Mouse (Mus musculus): ENCODE measurements around the gene Phc2. TPM values are rescaled to one million over a fixed set of nuclear protein-coding genes. Genes with fewer than 3 reads are reported as not detected.

The Phc2 gene
- total and polyA plus RNA-seq, 3 experiments = 23.7 to 65.5 TPM; not detected in 1

DNA sequence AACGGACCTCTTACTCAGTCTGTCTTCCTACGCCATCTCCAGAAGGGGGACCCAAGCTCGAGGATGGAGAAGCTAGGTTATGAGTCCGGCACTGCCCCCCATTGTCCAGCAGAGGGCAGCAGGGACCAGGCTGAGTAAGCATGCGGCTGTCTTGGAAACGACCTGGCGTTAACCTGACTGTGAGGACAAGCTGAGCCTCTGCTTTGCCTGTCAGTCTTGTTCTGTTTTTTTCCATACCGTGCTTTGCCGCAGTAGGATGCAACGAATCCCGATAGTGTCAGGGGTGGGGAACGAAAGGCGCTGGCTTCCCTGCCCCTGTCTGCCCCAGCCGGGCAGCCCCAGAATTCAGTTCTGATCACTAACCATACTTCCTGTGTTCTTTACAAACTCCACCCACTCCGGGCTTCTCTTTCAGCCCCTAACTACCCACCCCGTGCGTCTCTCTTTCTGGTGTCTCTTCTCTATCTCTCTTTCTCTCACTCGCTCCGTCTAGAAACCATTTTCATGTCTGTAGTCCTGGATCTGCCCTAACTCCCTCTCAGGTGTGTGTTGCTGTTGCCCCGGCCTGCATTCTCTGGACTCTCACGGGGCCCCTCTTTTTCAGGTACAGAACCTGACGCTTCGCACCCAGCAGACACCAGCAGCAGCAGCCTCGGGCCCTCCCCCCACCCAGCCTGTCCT is 57.1 kb downstream of the Phc2 start:
- Histone ChIP-seq H3K4me1 (ENCODE audit: control insufficient read depth in 1 of 2, insufficient read depth in 2 of 2, low read length in 2 of 2) (peaks cover 0 to 19% of the 10 kb centered on the region in 2 experiments; a peak in 3 of 4 replicates), H3K27ac (ENCODE audit: control insufficient read depth, low read depth, low read length) (peak overlapping the region; percentile 77), H3K9me3 (replicated peaks; ENCODE audit: insufficient read depth, low read length) (no peaks in the 10 kb centered on the region), H3K36me3 (ENCODE audit: control insufficient read depth in 1 of 2, insufficient read depth in 2 of 2, low read length in 2 of 2) (peaks cover 0 to 8% of the 10 kb centered on the region in 2 experiments; a peak in 2 of 4 replicates), H3K9ac (ENCODE audit: control insufficient read depth, low read depth, low read length, poor library complexity, severe bottlenecking) (peak overlapping the region; percentile 85), H3K4me3 (ENCODE audit: control insufficient read depth in 1 of 2, insufficient read depth in 1 of 2, low read depth in 2 of 2, low read length in 2 of 2) (peak overlapping the region; percentile 71 to 87), H3K27me3 (ENCODE audit: control insufficient read depth in 1 of 2, insufficient read depth in 2 of 2, low read length in 2 of 2) (no peaks in the 10 kb centered on the region), H3K79me2 (ENCODE audit: control insufficient read depth, insufficient read depth, low read length, poor library complexity) (peaks cover 5% of the 10 kb centered on the region; the same call in 1 of the 2 replicates)
- peak; percentile 96 for DNase-seq (ENCODE audit: low read depth, low spot score)
- TF ChIP-seq TAL1 (IDR thresholded peaks at IDR 0.05; ENCODE audit: low read length) = no peak
- TF ChIP-seq NELFE (IDR thresholded peaks at IDR 0.05; ENCODE audit: low read depth, low read length) = peak; percentile 71
- no peak for TF ChIP-seq ZKSCAN1 (IDR thresholded peaks at IDR 0.05; ENCODE audit: low read depth, low read length)
- TF ChIP-seq SMC3 (IDR thresholded peaks at IDR 0.05; ENCODE audit: low read depth, low read length) = peak; percentile 91
- no peak for TF ChIP-seq CHD2 (IDR thresholded peaks at IDR 0.05; ENCODE audit: low read length)
- TF ChIP-seq GABPA (IDR thresholded peaks at IDR 0.05; ENCODE audit: low read depth, low read length) = no peak
- TF ChIP-seq ELF1 (IDR thresholded peaks at IDR 0.05; ENCODE audit: low read depth, low read length) = no peak; the same call in 1 of the 2 replicates
- TF ChIP-seq ZC3H11A (IDR thresholded peaks at IDR 0.05; ENCODE audit: low read depth, low read length) = peak; percentile 88
- no peak for TF ChIP-seq NRF1 (IDR thresholded peaks at IDR 0.05; ENCODE audit: insufficient read depth, low read depth, low read length, poor library complexity, severe bottlenecking)
- TF ChIP-seq MAX (IDR thresholded peaks at IDR 0.05; ENCODE audit: low read length) = peak; percentile 50; the same call in 1 of the 2 replicates
- TF ChIP-seq ETS1 (IDR thresholded peaks at IDR 0.05; ENCODE audit: low read depth, low read length) = no peak
- TF ChIP-seq GATA1 (IDR thresholded peaks at IDR 0.05; ENCODE audit: low read depth, low read length) = no peak
- no peak; a peak in 1 of 4 replicates for TF ChIP-seq EP300 (IDR thresholded peaks at IDR 0.05; ENCODE audit: low read depth in 1 of 2, low read length in 2 of 2)
- no peak for TF ChIP-seq RCOR1 (IDR thresholded peaks at IDR 0.05; ENCODE audit: low read depth, low read length)
- no peak for TF ChIP-seq MYB (IDR thresholded peaks at IDR 0.05; ENCODE audit: low read depth, low read length)
- no peak for TF ChIP-seq TCF12 (IDR thresholded peaks at IDR 0.05; ENCODE audit: low read depth, low read length)
- peak; percentile 51 to 78; a peak in 3 of 4 replicates for TF ChIP-seq POLR2A (IDR thresholded peaks at IDR 0.05; ENCODE audit: control insufficient read depth in 1 of 2, insufficient read depth in 1 of 2, low read depth in 1 of 2, low read length in 2 of 2, poor library complexity in 1 of 2)
- TF ChIP-seq MAZ (IDR thresholded peaks at IDR 0.05; ENCODE audit: low read depth, low read length) = no peak
- peak; percentile 97 for TF ChIP-seq RAD21 (IDR thresholded peaks at IDR 0.05; ENCODE audit: low read depth, low read length)
- no peak for TF ChIP-seq JUND (IDR thresholded peaks at IDR 0.05; ENCODE audit: low read depth, low read length)
- TF ChIP-seq POLR2AphosphoS5 (IDR thresholded peaks at IDR 0.05; ENCODE audit: borderline replicate concordance, low read depth, low read length) = no peak
- TF ChIP-seq MXI1 (IDR thresholded peaks at IDR 0.05; ENCODE audit: low read depth, low read length) = peak; percentile 70; the same call in 1 of the 2 replicates
- TF ChIP-seq E2F4 (IDR thresholded peaks at IDR 0.05; ENCODE audit: borderline replicate concordance, low read depth, low read length) = no peak
- no peak for TF ChIP-seq BHLHE40 (IDR thresholded peaks at IDR 0.05; ENCODE audit: borderline replicate concordance, low read depth, low read length)
- peak; percentile 53; the same call in 1 of the 2 replicates for TF ChIP-seq TBP (IDR thresholded peaks at IDR 0.05; ENCODE audit: low read depth, low read length)
- peak; percentile 74 for TF ChIP-seq SIN3A (IDR thresholded peaks at IDR 0.05; ENCODE audit: low read length)
- no peak; the same call in none of the 2 replicates for TF ChIP-seq HCFC1 (IDR thresholded peaks at IDR 0.05; ENCODE audit: low read depth, low read length)
- TF ChIP-seq CTCF (IDR thresholded peaks at IDR 0.05 in 2 of 3, conservative IDR thresholded peaks at IDR 0.05 in 1 of 3; ENCODE audit: control insufficient read depth in 1 of 3, insufficient read depth in 1 of 3, low read depth in 2 of 3, low read length in 3 of 3, poor library complexity in 1 of 3, severe bottlenecking in 1 of 3) = peak in 2 of 3 experiments; percentile 98; a peak in 5 of 6 replicates
- no peak for TF ChIP-seq ZNF384 (IDR thresholded peaks at IDR 0.05; ENCODE audit: low read depth, low read length)
- TF ChIP-seq UBTF (IDR thresholded peaks at IDR 0.05; ENCODE audit: borderline replicate concordance, insufficient read depth, low read depth, low read length) = no peak
- peak; percentile 38; the same call in 1 of the 2 replicates for TF ChIP-seq POLR2AphosphoS2 (IDR thresholded peaks at IDR 0.05; ENCODE audit: low read length)
- peak; percentile 86 for TF ChIP-seq MYC (IDR thresholded peaks at IDR 0.05; ENCODE audit: low read depth, low read length)
- TF ChIP-seq CHD1 (IDR thresholded peaks at IDR 0.05; ENCODE audit: low read depth, low read length) = no peak
- no peak for TF ChIP-seq USF2 (IDR thresholded peaks at IDR 0.05; ENCODE audit: borderline replicate concordance in 1 of 2, insufficient read depth in 1 of 2, low read depth in 1 of 2, low read length in 2 of 2)
- TF ChIP-seq MAFK (IDR thresholded peaks at IDR 0.05; ENCODE audit: borderline replicate concordance, low read depth, low read length) = no peak
- TF ChIP-seq MEF2A (IDR thresholded peaks at IDR 0.05; ENCODE audit: extremely low read depth, insufficient replicate concordance, low read depth, low read length, poor library complexity, severe bottlenecking) = no peak

All from MEL (cell line).